Mouse (Mus musculus) A20 (cell line): ENCODE data around the gene Olfr1414.
"Not testable (repeated sequence)": the region's sequence is repeated elsewhere in the genome, so short reads cannot be mapped to it uniquely, and the experiment has no call there.

ENCODE experiments used
- DNase-seq: peaks from one replicate; pipeline ENCODE4 v3.0.0-alpha.2; 2011; ENCODE audit warnings: low read depth, low spot score

Olfr1414 gene

GRCm38 (mm10) chr1:92518561-92518960 lies at the start of gene Olfr1414:
TSS of gene Olfr1414 (minus strand) at chr1:92518661.
- DNase-seq = no peak

- no peak for DNase-seq
Measured at GRCm38 (mm10) chr1:92545929-92546328, 27.5 kb upstream of the Olfr1414 start.

- peak; percentile 41 for DNase-seq
Measured at GRCm38 (mm10) chr1:92539071-92539470, 20.6 kb upstream of the Olfr1414 start.

DNA sequence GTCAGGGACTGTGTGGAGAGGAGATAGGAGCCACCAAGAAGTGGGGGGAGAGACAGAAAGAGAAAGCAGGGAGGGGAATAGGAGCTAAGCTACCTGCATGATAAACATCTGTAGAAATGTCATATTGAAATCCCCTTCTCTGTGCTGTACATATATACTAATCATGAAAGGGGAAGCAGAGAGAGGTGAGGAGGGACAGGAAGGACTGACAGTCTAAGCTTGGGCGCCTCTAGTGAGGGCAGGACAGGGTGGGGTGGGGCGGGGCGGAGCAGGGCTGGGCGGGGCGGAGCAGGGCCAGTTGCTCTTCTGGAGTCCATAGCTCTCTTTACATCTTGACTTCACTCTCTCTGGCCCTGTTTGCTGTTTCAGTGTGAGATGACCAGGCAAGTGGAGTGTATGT lies 18.5 kb upstream of the Olfr1414 start:
- peak; percentile 89 for DNase-seq

GRCm38 (mm10) chr1:92523764-92524163 lies 5.3 kb upstream of the Olfr1414 start:
- DNase-seq = no peak

GRCm38 (mm10) chr1:92521376-92521775 lies 2.9 kb upstream of the Olfr1414 start:
- DNase-seq = peak; percentile 48

DNA sequence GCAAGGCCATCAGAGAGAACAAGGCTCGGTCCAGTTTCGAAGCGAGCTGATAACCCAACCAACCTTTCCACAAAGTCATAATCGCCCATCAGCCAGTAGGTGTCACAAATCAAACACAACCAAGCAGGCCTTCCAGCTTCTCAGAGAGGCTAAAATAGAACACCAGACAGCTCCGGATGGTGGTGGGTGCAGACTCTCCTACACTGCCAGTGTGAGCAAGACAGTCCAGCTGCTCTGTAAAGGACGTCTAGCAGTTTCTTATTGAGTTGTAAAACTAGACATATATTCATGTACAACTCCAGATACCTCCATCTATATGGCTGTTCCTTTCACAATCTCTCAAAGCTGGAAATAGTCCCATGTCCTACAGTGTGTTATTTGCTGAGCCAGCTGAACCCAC lies 585 bp upstream of the Olfr1414 start:
- DNase-seq = no peak

DNA sequence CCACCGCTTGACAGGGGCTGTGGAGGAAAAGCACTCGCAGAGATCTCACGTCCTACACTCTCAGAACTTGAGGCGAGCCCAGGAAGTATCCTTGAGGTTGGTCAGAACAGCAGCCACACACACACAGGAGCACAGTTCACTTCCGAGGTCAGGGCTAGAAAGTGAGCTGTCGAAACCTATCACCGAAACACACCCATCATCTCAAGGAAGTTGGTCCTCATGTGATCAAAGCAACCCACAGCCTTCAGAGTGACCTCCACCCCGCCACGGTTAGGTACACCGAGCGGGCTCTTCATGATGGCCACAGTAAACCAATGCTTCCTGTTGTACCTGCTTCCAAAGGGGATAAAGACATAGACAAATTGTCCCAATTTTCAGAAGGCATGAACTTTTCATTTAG lies 3.1 kb downstream of the Olfr1414 start:
- DNase-seq = no peak

DNA sequence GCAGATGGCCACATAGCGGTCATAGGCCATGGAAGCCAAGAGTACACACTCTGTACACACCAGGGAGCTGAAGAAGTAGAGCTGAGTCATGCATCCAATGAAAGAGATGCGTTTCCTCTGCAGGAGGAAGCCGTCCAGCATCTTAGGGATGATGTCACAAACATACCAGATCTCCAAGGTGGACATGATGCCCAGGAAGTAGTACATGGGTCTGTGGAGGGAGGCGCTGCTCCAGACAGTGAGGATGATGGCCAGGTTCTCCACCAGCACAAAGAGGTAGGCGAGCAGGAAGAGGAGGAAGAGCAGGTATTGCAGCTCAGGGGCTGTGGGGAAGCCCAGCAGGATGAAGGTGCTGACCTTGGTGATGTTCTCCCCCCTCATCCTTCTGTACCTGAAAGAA lies 6.8 kb downstream of the Olfr1414 start:
- DNase-seq = not testable (repeated sequence)

GRCm38 (mm10) chr1:92496001-92496400 lies 22.5 kb downstream of the Olfr1414 start, which contains the start of gene Olfr1415:
TSS of gene Olfr1415 (minus strand) at chr1:92496101.
- DNase-seq = no peak

GRCm38 (mm10) chr1:92485013-92485412 lies 33.4 kb downstream of the Olfr1414 start, which contains the start of gene Olfr1416:
TSS of gene Olfr1416 (minus strand) at chr1:92485113.
- DNase-seq = no peak

DNA sequence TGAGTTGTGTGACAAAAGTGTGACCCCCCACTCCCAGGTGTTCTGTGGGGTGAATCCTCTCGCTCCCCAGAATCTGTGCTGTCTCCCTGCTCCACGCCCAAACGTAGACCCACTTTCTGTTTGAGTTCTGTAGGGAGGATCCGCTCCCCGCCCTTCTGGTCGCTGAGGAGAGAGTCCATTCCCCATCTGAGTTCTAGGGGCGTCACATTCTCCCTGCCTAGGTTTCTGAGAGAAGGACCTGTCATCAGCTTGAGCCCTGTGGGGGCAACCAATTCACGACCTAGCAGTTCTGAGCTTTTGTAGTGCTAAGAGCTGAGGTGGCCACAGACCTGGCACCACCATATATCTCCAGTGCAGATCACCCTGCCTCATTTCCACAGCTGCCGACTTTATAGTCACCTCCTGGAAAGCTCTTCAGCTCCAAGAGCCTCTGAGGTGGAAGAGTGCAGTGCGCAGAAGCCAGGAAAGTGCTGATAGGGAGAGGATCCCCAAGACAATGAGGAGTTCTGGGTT lies 44.3 kb downstream of the Olfr1414 start:
- no peak for DNase-seq

DNA sequence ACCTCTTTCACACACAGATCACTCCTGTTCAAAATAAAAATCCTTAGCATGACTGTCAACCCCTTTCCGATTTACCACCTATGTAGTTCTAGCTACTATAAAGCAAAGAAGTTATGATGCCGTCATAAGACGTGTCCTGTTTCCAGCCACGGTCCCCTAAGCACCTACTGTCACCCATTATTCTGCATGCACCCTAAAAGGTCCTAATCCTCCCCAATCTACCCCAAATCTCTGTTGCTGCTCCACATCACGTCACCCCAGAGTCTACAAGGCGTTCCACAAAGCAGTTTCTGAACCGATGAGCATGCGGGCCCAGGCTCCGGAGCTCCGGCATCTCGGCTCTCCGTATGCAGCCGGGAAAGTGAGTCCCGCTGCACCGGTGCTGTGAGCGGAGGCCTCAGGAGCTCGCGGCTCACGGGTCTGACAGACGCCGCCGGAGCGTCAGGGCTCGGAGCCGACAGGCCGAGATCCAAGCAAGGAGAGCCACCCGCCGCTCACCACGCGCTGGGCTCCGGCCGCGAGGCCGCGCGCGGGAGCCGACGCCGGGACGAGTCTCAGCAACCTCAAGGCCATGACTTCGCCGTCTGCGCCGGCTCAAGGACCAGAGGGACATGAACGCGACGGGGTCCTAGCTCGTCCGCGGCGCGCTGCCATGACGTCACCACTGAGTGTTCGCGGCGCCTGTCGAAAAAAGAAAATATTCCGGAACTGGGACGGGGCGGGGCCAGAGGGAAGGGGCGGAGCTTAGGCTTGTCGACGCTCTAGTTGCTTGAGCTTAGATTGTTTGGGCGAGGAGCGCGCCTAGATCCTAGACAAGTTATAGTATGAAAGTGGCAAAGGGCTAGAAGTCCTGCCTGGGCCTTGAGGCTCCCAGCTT lies 45.1 kb downstream of the Olfr1414 start, which contains the start of gene Ndufa10:
TSS of gene Ndufa10 (minus strand) at position 696 of the 877 bp plus-strand sequence.
- DNase-seq = peak; percentile 96

DNA sequence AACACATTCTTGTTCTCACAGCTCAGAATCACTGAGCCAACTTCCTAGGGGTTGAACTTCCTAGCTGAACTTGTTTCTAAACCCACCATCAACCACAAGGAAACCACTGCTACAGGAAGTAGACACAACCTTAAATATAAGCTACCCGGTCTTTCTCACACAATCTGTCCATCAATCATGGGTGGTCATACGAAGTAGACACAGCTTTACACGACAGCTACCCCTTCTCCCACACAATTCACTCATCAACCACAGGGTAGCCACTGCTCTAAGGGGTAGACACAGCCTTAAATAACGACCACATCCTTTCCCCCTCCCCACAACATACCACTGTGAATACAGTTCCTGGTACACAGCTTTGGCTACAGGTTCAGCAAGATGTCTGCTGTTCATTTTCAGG lies 49.6 kb downstream of the Olfr1414 start:
- no peak for DNase-seq

- DNase-seq = no peak
Measured at GRCm38 (mm10) chr1:92458416-92458815, 60.0 kb downstream of the Olfr1414 start.

DNA sequence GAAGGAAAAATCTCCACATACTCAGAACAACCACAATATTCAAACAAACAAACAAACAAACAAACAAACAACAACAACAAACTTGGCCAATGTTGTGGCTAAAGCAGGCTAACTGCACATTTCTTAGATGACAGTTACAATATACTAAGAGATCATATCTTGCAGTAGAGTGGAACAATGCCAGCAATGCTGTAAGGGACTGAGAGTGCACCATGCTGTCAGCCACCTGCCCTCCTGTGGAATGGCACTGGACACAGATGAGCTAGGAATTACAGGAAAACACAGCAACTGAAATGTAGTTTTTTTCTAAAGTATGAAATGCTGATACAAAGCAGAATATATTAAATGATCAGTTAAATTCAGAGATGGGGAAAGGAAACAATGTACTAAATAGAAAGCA lies 60.7 kb downstream of the Olfr1414 start:
- no peak for DNase-seq
